Mouse (Mus musculus) left cerebral cortex, postnatal 25 days (tissue): ENCODE measurements around the gene Znrf4. TPM values are rescaled to one million over a fixed set of nuclear protein-coding genes. Genes with fewer than 3 reads are reported as not detected.
A peak's percentile ranks its signal among the peaks of the same experiment; 100 is the strongest.

Source experiments
- DNase-seq, 2 experiments: peaks; one replicate each; pipeline ENCODE4 v3.0.0; 2022; ENCODE audit warnings: low spot score in 2 of 2, mixed read lengths in 1 of 2
- intact Hi-C: fragments of 180-260 bp; cut with DNase I; formaldehyde crosslinking; loops from one replicate; pipeline ENCODE4 v1.15.1; 2025
- total RNA-seq, 2 experiments: library from RNA; stranded (reverse); gene quantifications; 2 replicates each; pipeline ENCODE4 v1.2.3; 2021

Znrf4 gene
- total RNA-seq, 2 experiments from 2014 or later, result not detected

GRCm38 (mm10) chr17:56472733-56473610, 39.3 kb downstream of the Znrf4 start:
- intact Hi-C loops, result no loop called here
- DNase-seq, result peak; percentile 57 to 66

- intact Hi-C loops, result no loop called here
- DNase-seq, result no peak
These were observed 40.1 kb downstream of the Znrf4 start for GRCm38 (mm10) chr17:56472121-56472520.

GRCm38 (mm10) chr17:56471136-56471535, 41.1 kb downstream of the Znrf4 start:
- intact Hi-C loops, result no loop called here
- no peak for DNase-seq

GRCm38 (mm10) chr17:56470571-56470970, 41.7 kb downstream of the Znrf4 start:
- intact Hi-C loops, result no loop called here
- no peak for DNase-seq

GRCm38 (mm10) chr17:56470001-56470436, 42.2 kb downstream of the Znrf4 start:
- DNase-seq, result no peak
- intact Hi-C loops, result no loop called here

- no peak for DNase-seq
- intact Hi-C loops, result no loop called here
These were observed 43.0 kb downstream of the Znrf4 start for GRCm38 (mm10) chr17:56469275-56469674.

GRCm38 (mm10) chr17:56468870-56469269, 43.4 kb downstream of the Znrf4 start:
- intact Hi-C loops, result no loop called here
- DNase-seq, result peak; percentile 59 to 83

GRCm38 (mm10) chr17:56468380-56468779, 43.9 kb downstream of the Znrf4 start:
- peak in 1 of 2 experiments; percentile 32 for DNase-seq
- intact Hi-C loops, result no loop called here

- peak; percentile 55 to 67 for DNase-seq
- intact Hi-C loops, result no loop called here
These were observed 44.8 kb downstream of the Znrf4 start for GRCm38 (mm10) chr17:56467456-56467884.

- intact Hi-C loops, result no loop called here
These were observed 45.5 kb downstream of the Znrf4 start for GRCm38 (mm10) chr17:56466747-56467146.

GRCm38 (mm10) chr17:56464817-56465216, 47.4 kb downstream of the Znrf4 start:
- intact Hi-C loops, result no loop called here
- no peak for DNase-seq

More at GRCm38 (mm10) chr17:56466747-56467146, 45.5 kb downstream of the Znrf4 start:
- DNase-seq, result no peak

- DNase-seq, result no peak
- intact Hi-C loops, result no loop called here
These were observed 47.9 kb downstream of the Znrf4 start for GRCm38 (mm10) chr17:56464345-56464744.

- intact Hi-C loops, result no loop called here
- DNase-seq, result no peak
These were observed 48.7 kb downstream of the Znrf4 start for GRCm38 (mm10) chr17:56463500-56463899.

- no peak for DNase-seq
- intact Hi-C loops, result no loop called here
These were observed 49.3 kb downstream of the Znrf4 start for GRCm38 (mm10) chr17:56462835-56463455.

GRCm38 (mm10) chr17:56461771-56462743, 50.2 kb downstream of the Znrf4 start:
- intact Hi-C loops, result no loop called here
- DNase-seq, result peak; percentile 92 to 98

Other genes with a start within 250 kb of the Znrf4 start
- 1 to 10 TPM; 5.2 to 5.4 TPM for gene Ticam1, start 235.6 kb downstream of the Znrf4 start, total RNA-seq
- gene Plin3, start 219.6 kb downstream of the Znrf4 start, total RNA-seq, result 10 to 100 TPM in 1 of 2 experiments, 1 to 10 TPM in 1; 7.6 to 10.3 TPM
- not detected for gene Arrdc5, start 212.1 kb downstream of the Znrf4 start, total RNA-seq
- 1 to 10 TPM in 1 of 2 experiments, under 1 TPM in 1; 0.69 to 1.1 TPM for gene Uhrf1, start 209.1 kb downstream of the Znrf4 start, total RNA-seq
- gene Kdm4b, start 186.4 kb downstream of the Znrf4 start, total RNA-seq, result 10 to 100 TPM; 70.0 to 74.4 TPM
- gene Ptprs, start 35.9 kb downstream of the Znrf4 start, total RNA-seq, result 100 to 1,000 TPM; 621 to 622 TPM
- 1 to 10 TPM; 1.7 to 1.9 TPM for gene Gm20219, start 42.0 kb upstream of the Znrf4 start, total RNA-seq
- gene Safb2, start 72.2 kb upstream of the Znrf4 start, total RNA-seq, result 100 to 1,000 TPM in 1 of 2 experiments, 10 to 100 TPM in 1; 87.2 to 110 TPM
- 100 to 1,000 TPM; 128 to 147 TPM for gene Safb, start 72.4 kb upstream of the Znrf4 start, total RNA-seq
- gene 2410015M20Rik, start 97.3 kb upstream of the Znrf4 start, total RNA-seq, result 100 to 1,000 TPM; 135 to 142 TPM
- gene Rpl36, start 101.0 kb upstream of the Znrf4 start, total RNA-seq, result 100 to 1,000 TPM; 334 to 355 TPM
- gene Lonp1, start 114.5 kb upstream of the Znrf4 start, total RNA-seq, result 10 to 100 TPM; 63.0 to 63.1 TPM
- under 1 TPM; 0.73 TPM for gene Catsperd, start 115.7 kb upstream of the Znrf4 start, total RNA-seq
- 10 to 100 TPM; 88.4 to 91.3 TPM for gene Ranbp3, start 160.9 kb upstream of the Znrf4 start, total RNA-seq
- 100 to 1,000 TPM; 227 to 237 TPM for gene Ndufa11, start 205.3 kb upstream of the Znrf4 start, total RNA-seq
- gene Vmac, start 205.6 kb upstream of the Znrf4 start, total RNA-seq, result 10 to 100 TPM; 11.0 to 12.3 TPM
- 1 to 10 TPM; 3.8 to 4.1 TPM for gene Nrtn, start 245.1 kb upstream of the Znrf4 start, total RNA-seq